Mouse (Mus musculus) monocyte, adult 2 months (primary cell): ENCODE measurements around the gene Teddm1a.
A peak's percentile ranks its signal among the peaks of the same experiment; 100 is the strongest.
"Not testable (repeated sequence)": the region's sequence is repeated elsewhere in the genome, so short reads cannot be mapped to it uniquely, and the experiment has no call there.

Experiments
- DNase-seq, 2 experiments: peaks; one replicate each; pipeline ENCODE4 v3.0.0; 2022; ENCODE audit warnings: low spot score in 2 of 2, low read depth in 1 of 2

Teddm1a gene

DNA sequence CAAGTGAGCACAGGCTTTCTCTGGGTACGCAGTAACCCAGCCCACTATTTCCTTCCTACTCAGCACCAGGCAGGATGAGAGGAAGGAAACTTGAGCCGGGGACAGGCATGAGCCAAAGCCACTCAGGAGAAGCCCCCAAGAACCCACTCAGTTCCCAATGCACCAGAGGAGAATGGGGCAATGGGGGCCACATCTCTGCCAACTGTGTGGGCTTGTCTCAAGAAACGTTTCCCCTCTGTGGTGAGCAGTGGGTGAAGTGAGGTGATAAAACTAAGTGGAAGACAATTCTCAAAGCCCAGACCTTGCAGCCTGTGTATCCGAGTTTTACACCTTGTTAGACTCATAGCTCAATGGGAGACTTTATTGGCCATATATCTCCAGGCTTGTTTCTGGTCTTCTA, at the start of gene Teddm1a:
Gene Teddm1a (plus strand): TSS at position 301 of the 400 bp plus-strand sequence.
- no peak for DNase-seq

DNA sequence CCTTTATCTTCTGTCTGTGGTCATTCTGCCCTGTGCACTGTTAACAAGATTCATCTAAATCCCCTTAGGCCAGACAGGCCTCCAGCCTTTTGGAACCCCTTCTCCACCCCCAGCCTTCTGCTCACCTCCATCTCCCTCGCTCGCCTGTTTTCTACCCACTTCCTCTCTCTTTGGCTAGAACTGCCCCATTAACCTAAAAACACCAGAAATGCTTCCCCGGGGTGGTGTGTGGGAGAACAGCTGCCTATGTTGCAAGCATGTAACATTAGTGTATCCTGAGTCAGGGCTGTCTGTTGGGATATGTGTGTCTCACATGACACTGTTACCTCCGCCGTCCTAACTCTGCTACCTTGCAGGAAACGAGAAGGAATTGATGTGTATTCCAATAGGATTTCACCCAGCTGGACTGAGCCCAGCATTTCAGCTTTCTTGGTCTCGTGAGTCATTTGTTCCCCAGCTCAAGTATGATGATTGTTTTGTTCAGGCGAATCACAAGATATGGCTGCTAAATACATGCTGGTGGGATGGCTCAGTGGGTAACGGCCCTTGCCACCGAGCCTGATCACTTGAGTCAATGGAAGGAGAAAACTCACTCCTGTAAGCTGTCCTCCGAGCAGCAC, 49.3 kb upstream of the Teddm1a start:
- DNase-seq: no peak

DNA sequence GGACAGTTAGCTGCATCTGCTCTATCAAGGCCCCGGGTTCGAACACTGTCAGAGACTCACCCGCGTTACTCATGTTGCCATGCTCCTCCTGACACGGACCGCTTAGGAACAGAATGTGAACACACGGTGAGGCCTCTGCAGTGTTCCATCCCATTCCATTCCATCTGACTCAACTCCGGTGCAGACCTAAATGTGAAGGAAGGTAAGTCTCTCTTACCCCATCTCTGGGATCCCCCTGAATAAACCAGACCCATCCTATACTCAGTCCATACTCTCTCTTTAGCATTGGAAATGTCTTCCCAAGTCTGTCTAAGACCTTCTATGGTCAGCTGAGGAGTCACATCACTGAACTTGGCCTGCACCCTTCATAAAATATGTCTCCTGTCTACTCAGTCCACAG, 47.5 kb upstream of the Teddm1a start, which contains the start of gene Rgsl1:
Gene Rgsl1 (minus strand): TSS at position 101 of the 400 bp plus-strand sequence.
- DNase-seq: no peak

DNA sequence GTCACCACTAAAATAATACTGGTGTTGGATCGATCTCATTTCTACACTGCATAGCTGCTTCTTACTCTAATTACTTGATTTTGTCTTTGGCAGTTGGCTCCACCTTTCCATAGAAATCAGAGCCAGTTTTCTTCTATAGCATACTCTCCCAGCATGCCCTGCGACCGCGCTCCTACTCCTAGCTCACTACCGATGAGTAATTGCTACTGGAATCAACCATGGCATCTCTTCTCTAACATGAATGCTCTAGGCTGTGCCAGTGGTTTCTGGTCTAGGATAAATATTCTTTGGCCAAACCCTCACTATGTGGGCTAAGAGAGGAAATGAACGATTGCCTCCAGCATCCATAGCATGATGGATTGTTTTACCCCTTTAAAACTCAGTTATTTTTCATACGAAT, 45.1 kb upstream of the Teddm1a start:
- no peak for DNase-seq

DNA sequence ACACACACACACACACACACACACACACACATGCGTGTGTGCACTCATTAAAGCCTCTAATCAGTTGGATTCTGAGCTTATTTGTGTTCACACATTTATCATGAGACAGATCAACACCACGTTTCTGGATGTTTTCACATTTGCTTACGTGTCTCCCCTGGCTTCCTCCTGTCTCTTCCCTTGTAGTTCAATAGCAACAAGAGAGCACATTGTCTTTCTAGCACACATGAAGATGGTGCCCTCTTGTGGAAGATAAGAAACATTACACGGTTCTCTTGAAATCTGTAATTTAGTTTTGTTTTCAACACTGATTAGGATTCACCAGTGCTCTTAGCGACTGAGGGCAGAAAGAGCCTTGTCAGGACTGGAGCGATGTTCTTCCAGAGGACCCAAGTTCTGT, 44.7 kb upstream of the Teddm1a start:
- no peak for DNase-seq

DNA sequence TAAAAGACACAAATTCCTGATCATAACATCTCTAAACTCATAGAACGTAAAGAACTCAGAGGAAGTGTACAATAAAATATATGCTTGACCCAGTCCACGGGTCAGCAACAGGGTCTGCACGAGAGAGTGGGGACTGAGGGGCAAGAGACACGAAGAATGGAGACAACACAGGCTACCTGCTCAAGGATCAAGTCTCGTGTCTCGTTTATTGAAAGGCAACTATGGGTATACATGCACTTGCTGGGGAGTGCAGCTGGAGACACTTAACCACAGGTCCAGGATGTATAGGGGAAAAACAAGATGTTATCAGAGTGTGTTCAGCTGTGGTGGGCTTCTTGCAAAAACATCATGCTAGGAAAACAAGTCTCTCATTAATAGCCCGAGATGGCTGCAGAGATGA, 38.8 kb upstream of the Teddm1a start:
- DNase-seq: not testable (repeated sequence)

DNA sequence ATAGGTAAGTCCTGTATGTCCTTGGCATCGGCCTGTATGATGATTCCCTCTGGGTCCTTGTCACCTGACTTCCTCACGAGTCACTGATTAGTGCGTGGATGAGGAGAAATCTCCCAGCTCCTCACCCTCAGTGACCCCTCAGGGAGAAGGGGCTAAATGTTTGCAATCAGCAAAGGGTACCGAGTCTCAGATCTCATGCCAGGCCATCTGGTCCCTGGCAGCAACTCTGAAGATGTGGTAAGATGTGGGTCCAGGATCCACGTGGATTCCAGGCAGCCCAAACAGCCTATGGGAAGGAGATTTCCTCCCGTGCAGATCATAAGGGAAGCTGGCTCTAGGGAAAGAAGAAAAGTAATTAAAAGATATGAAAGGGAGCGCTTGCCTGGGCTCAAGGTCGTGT, 35.6 kb upstream of the Teddm1a start:
- DNase-seq: no peak

DNA sequence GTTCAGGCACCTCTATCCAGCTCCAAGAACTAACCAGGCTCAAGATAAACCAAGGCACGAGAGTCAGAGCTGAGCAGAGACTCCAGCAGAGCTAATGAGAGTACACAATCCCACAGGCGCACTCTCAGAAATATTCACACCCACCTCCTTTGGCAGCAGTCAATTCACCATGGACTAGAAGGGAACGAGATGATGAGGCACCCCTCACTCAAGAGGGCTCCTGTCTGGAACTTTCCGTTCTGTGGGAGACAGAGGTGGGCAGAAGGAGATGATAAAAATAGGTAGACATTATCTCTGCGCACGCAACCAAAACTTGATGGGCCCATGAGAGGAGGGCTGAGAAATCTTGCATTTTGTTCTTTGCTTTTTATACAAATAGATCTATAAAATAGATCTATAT, 17.5 kb upstream of the Teddm1a start, which contains the start of gene Teddm1b:
Gene Teddm1b (plus strand): TSS at position 301 of the 400 bp plus-strand sequence.
- no peak for DNase-seq

DNA sequence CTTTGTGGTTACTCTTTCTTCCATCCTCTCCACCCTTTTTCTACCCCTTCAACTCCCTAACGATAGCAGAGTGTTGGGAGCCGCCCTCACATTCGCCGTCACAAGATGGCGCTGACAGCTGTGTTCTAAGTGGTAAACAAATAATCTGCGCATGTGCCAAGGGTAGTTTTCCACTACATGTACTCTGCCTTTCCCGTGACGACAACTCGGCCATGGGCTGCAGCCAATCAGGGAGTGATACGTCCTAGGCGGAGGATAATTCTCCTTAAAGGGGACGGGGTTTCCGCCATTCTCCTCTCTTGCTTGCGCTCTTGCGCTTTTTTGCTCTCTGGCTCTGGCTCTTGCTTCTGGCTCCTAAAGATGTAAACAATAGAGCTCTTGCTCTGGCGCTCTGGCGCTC, 11.2 kb upstream of the Teddm1a start:
- not testable (repeated sequence) for DNase-seq

DNA sequence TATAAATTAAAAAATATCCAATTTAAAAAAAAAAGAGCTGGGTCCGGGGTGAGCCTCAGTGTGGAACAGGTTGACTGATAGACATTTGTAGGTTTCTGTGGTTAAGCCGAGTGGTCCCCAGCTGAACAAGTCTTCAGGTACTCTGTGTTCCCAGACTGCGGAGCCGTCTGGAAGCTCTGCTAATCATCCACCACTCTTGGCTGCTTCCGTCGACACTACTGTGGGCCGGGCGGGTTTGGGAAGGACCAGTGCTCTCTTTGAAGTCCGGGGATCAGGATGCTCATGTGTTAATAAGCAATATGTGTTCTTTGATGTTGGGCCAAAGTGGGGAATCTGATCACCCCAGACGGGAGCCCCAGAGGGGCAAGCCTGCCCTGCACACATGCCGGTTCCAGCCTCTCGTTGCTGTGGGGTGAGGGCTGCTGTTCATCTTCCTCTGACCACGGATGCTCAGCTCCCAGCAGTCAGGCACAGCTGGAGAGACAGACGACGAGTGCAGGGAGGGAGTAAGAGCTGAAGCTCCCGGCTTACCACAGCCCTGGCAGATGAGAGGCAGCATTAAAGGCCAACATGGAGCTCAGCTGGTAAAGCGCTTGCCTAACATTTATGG, 5.4 kb upstream of the Teddm1a start:
- DNase-seq: no peak

DNA sequence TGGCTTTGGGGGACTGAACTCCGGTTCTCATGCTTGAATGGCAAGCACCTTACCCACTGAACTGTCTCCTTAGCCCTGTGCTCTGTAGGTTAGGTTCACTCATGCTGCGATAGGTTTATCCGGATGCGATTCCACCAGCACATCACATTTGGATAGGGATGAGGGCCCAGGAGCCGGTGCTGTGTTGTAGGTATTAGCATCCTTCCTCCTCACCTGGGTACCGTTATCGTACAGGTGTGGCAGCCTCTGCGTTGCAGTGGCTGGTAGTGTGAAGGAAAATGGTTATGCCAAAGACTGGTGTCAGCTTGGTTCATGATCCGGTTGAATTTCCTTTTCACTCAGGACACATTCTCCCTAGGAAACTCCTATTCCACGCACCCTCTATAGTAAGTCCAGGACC, 1.4 kb upstream of the Teddm1a start:
- DNase-seq: no peak

DNA sequence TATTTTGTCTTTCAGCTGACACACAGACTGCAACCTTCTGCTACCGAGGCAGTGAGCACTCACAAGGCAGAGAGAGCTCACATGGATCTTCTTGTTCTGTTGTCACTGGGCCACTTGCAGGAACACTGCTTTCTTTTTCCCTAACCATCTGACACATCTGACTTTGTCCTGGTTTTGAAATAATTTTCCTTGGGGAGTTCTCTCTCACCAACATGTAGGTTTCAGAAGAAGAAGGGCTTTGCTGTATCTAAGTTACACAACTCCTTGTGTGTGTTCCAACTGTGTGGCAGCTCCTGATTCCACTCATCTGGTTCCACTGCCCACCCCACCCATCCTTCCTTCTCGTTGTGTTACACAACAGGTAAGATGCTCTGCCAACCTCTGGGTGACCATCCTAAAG, 2.2 kb downstream of the Teddm1a start:
- no peak for DNase-seq

DNA sequence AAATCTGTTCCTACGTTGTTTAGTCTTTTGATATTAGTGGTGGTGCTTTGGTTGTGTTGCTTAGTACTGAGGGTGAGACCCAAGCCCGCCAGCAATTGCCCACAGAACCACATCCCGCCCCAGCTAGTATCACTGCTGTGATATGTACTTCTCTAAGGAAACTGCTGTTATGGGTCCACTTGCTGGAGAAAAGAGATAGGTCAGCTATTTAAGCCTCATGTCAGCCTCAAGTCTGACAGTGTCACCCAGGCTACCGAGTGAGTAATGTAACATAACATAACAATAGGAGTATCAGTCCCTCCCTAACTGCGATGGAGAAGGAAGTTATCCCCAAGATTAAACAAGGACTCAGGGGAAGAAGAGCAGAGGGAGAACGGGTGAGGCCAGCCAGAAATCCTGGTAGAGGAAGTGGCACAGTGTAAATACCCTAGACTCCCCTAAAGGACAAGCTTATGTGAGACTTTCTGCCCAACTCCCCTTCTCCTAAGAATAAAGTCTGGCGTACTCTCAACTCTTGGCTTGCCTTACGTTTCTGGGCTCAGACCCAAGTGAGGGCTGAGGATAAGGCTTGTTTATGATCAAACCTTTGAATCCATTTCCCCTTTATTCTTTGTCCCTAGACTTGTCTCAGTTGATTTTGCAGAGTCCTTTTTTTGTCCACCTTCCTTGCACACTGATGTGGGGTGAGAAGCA, 2.8 kb downstream of the Teddm1a start:
- DNase-seq: no peak

DNA sequence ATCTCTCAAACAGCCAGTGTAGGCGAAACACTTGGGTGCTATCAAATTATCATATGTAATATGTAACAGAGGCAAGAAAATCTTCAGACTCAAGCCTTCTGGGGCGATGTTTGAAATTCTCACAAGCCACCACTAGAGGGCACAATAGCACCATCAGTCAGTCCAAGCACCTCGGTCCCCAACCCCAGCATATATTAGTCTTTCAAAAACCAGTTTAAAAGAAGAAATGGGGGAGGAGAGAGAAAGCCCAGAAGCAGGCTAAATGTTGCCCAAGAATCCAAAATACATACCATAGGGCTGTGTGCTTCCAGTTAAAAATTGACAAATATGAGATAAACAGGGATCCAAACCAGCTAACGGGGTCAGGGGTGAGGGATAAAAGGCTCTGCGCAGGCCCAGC, 3.4 kb downstream of the Teddm1a start:
- peak in 1 of 2 experiments; percentile 32 for DNase-seq

DNA sequence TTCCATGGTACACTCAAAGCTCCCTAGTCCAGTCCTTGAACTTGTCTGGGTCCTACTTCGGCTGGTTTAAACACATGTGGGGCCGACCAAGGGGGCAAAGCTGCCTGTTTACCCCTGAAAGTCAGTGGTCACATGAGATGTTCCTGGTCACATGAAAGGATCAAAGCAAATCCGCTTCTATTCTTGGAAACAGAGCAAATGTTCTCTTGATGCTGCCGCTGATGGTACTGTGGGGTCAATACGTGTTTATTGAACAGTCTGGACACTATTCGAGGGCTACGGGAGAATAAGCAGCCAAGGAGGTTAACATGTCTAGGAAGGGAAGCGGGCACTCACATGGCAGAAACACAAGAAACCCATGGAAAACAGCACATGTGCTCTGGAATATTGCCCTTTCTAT, 5.7 kb downstream of the Teddm1a start:
- no peak for DNase-seq

DNA sequence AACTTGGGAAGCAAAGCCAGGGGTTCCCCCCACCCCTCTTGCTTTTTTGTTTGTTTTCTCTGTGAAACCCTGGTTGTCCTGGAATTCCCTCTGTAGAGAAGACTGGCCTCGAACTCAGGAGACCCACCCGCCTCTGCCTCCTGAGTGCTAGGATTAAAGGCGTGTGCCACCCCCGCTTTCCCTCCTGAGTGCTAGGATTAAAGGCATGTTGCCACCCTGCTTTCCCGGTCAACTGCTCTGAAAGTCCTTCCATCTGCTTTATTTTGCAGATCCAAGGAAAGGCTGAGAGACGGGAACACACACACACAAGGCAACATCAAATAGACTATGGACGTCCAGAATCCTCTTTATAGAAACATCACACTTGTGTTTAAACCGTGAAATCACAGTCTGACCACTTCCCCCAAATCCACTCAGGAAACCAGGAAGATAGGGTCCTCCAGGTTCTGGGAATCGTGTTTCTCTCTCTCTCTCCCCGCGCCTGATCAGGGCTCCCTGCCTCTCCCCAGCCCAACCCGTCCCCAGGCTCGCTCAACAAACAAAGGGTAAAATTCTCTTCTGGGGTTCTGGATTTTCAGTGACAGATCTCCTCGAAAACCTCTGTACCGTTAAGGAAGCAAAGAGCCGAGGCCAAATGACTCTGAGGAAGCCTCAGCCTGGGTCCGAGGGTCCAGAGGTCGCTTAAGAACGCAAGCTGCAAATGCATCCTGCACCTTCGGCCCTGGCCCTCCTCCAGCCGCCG, 7.6 kb downstream of the Teddm1a start:
- no peak for DNase-seq

DNA sequence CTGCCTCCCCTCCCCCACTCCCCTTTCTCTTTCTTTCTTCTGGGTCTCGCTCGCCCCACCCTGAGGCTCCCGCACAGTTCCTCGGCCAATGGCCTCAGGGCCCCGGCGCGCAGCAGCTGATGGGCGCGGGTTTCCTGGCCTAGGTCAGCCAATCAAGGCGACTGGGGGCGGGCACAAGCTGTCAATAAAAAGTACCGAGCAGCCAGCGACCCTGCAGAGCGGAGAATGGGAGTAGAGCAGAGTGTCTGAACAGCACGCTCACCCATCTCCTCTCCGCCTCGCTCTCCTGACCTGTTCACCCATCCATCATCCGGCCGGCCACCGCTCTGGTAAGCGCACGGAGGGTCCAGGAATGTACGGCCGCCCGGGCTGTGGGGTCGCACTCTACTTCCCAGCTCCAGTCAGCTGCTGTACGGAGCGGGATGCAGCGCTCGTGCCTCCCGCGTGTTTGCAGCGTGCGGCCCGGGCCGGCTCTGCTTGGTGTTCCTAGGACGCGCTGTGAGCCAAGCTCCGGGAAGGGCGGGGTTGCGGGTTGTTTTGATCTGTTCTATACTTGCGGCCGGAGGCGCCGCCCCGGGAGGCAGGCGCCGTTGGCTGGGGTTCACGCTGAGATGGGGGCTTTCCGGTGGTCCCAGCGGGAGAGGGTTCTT, 8.3 kb downstream of the Teddm1a start, which contains the start of the genes Glul and Teddm2:
Gene Glul (plus strand): TSS at position 214 of the 650 bp plus-strand sequence.
Gene Teddm2 (minus strand): TSS at position 498 of the 650 bp plus-strand sequence.
- peak; percentile 79 to 88 for DNase-seq

DNA sequence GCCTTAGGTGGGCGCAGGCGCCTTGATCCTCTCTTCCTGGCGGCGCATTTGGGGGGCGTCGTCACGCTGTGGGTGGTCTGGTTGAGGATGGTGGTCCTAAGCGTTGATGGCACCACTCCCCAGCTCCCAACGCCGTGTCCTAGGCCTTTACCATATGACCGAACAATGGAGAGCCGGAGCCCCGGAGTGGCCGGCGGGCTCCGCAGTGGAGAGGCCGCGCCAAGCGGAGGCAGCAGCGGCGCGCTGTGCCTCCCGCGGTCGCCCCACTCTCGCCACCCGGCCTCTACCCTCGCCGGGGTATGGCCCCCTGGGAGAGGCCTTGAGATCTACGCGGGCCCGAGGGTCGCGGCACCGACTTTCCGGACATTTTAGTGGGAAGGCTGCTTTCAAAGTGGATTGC, 8.8 kb downstream of the Teddm1a start:
- no peak for DNase-seq

DNA sequence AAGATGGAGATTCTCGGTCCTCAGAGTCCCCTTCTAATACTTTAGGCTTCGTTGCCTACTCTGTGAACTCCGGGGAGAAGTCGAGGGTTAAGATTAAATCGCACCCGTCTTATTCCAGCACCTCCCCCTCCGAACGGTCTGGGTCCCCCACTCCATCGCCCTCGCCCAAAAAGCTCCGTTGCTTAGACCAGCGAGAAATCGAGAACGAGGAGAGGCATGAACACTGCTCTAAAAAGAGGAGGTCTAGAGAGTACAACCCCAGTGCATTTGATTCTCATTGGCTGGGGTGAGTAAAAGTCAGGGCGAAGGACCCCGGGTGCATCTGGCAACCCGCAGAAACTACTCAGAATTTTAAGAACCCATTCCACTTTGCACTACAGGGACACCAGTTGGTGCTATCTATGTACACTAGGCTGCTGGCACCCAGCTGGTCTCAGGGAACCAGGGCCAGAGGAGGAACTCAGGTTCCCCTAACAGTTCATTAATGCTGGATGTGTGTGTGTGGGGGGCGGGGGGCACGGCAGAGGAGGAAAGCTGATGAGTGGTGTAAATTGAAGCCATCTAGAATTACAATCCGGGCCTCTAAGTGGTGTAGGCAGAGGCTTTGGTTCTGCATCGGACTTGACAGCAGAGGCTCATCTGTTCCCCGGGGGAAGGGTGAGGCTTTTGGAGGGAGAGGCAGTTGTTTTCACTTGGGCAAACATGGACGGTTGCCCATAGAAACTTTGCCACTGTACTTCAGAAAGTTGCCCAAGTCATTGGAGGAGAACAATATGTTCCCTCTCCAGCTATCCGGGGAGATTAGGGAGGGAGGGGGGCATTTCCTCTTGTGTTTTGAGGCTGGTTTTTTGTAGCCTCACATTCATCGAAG, 9.6 kb downstream of the Teddm1a start:
- DNase-seq: no peak

DNA sequence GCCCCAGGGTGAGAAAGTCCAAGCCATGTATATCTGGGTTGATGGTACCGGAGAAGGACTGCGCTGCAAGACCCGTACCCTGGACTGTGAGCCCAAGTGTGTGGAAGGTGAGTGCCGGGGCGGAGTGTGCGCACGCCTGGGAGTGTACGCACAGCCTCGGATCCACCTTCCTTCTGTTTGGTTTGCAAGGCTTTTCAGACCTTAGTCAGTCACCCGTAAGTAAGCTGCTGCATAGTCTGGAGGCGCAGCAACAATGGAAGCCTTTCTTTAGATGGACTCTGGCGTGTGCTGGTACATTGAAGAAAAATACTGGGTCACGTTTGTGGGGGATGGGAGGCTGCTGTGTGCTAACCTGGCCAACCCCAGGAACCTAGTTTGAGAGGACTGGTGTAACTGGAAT, 11.5 kb downstream of the Teddm1a start:
- no peak for DNase-seq
